Mouse (Mus musculus) CH12.LX (cell line): ENCODE results near the gene Rad9a. TPM values are rescaled to one million over a fixed set of nuclear protein-coding genes. Genes with fewer than 3 reads are reported as not detected.
A peak's percentile ranks its signal among the peaks of the same experiment; 100 is the strongest.

ENCODE experiments used
- DNase-seq: peaks from one replicate; pipeline ENCODE4 v3.0.0-alpha.2; 2013; ENCODE audit errors: extremely low read depth
- H3K27ac ChIP-seq: 2 replicates; pipeline ENCODE4 v1.5.1; 2012; ENCODE audit warnings: low read depth, mild to moderate bottlenecking, control low read depth, moderate library complexity; ENCODE audit not compliant: insufficient read depth
- H3K27me3 ChIP-seq: replicated peaks from 2 replicates; pipeline ENCODE3; 2012; ENCODE audit warnings: inconsistent platforms
- H3K36me3 ChIP-seq, 2 experiments: replicated peaks in 1 of 2; 2 replicates each; pipeline versions ENCODE3 to v1.6.1; 2012; ENCODE audit warnings: inconsistent platforms in 1 of 2, low read length in 1 of 2, mild to moderate bottlenecking in 1 of 2, mixed read lengths in 1 of 2, moderate library complexity in 1 of 2; ENCODE audit not compliant: control insufficient read depth in 1 of 2, insufficient read depth in 1 of 2
- H3K4me1 ChIP-seq, 2 experiments: 2 replicates each; pipeline ENCODE4 v1.6.1; 2012; ENCODE audit warnings: inconsistent platforms in 1 of 2, moderate library complexity in 1 of 2; ENCODE audit not compliant: insufficient read depth in 2 of 2, control insufficient read depth in 1 of 2
- H3K4me2 ChIP-seq: 2 replicates; pipeline ENCODE4 v1.6.1; 2012; ENCODE audit warnings: low read depth, mild to moderate bottlenecking, control low read depth; ENCODE audit not compliant: poor library complexity, insufficient read depth, severe bottlenecking
- H3K4me3 ChIP-seq, 3 experiments: fragments of 150-350 bp in 1 of 3; sonication (generic) in 1 of 3; replicated peaks in 1 of 3; 2 replicates each; pipeline versions ENCODE3 to v1.5.1; 2011 to 2012; ENCODE audit warnings: low read depth in 2 of 3, low read length in 2 of 3, mild to moderate bottlenecking in 2 of 3, moderate library complexity in 2 of 3, control low read depth in 1 of 3, improper control_type of control experiment in 1 of 3, inconsistent platforms in 1 of 3, mixed read lengths in 1 of 3; ENCODE audit not compliant: poor library complexity in 1 of 3
- H3K79me2 ChIP-seq: replicated peaks from 2 replicates; pipeline ENCODE4 v1.6.1; 2012; ENCODE audit warnings: mild to moderate bottlenecking, moderate library complexity; ENCODE audit not compliant: control insufficient read depth, poor library complexity, insufficient read depth, severe bottlenecking; ENCODE audit errors: extremely low read depth
- H3K9ac ChIP-seq: 2 replicates; pipeline ENCODE4 v1.6.1; 2012; ENCODE audit warnings: low read depth, mild to moderate bottlenecking, control low read depth, moderate library complexity; ENCODE audit not compliant: insufficient read depth
- H3K9me3 ChIP-seq: replicated peaks from 2 replicates; pipeline ENCODE3; 2012; ENCODE audit warnings: low read length, inconsistent platforms, mixed read lengths
- CHD1 ChIP-seq: IDR thresholded peaks from 2 replicates; pipeline ENCODE4 v1.6.1; 2012; ENCODE audit warnings: low read depth, low read length, improper control_type of control experiment, inconsistent platforms
- CHD2 ChIP-seq: IDR thresholded peaks from 2 replicates; pipeline ENCODE4 v1.6.1; 2011; ENCODE audit warnings: low read length, improper control_type of control experiment
- CTCF ChIP-seq, 2 experiments: IDR thresholded peaks in 1 of 2; conservative IDR thresholded peaks in 1 of 2; 2 replicates each; pipeline ENCODE4 v1.5.1; 2011 to 2012; ENCODE audit warnings: low read depth in 2 of 2, low read length in 2 of 2, improper control_type of control experiment in 1 of 2, inconsistent platforms in 1 of 2, mild to moderate bottlenecking in 1 of 2, moderate library complexity in 1 of 2
- ELF1 ChIP-seq: IDR thresholded peaks from 2 replicates; pipeline ENCODE4 v1.6.1; 2014; ENCODE audit warnings: low read depth, mild to moderate bottlenecking, inconsistent platforms, low read length, improper control_type of control experiment
- EP300 ChIP-seq: IDR thresholded peaks from 2 replicates; pipeline ENCODE4 v1.6.1; 2011; ENCODE audit warnings: low read length, improper control_type of control experiment
- GABPA ChIP-seq: IDR thresholded peaks from 2 replicates; pipeline ENCODE4 v1.6.1; 2012; ENCODE audit warnings: low read depth, low read length, improper control_type of control experiment, inconsistent platforms; ENCODE audit not compliant: insufficient replicate concordance
- HCFC1 ChIP-seq: IDR thresholded peaks from 2 replicates; pipeline ENCODE4 v1.6.1; 2012; ENCODE audit warnings: low read depth, mild to moderate bottlenecking, inconsistent platforms, low read length, improper control_type of control experiment
- IRF4 ChIP-seq: IDR thresholded peaks from 2 replicates; pipeline ENCODE4 v1.6.1; 2014; ENCODE audit warnings: low read depth, mild to moderate bottlenecking, inconsistent platforms, low read length, improper control_type of control experiment
- JUND ChIP-seq: conservative IDR thresholded peaks from 2 replicates; pipeline ENCODE4 v1.6.1; 2011; ENCODE audit warnings: low read depth, low read length, improper control_type of control experiment
- MEF2A ChIP-seq: IDR thresholded peaks from 2 replicates; pipeline ENCODE4 v1.6.1; 2014; ENCODE audit warnings: low read depth, mild to moderate bottlenecking, inconsistent platforms, low read length, improper control_type of control experiment, borderline replicate concordance
- MXI1 ChIP-seq: IDR thresholded peaks from 2 replicates; pipeline ENCODE4 v1.6.1; 2011; ENCODE audit warnings: mild to moderate bottlenecking, low read depth, low read length, improper control_type of control experiment
- MYC ChIP-seq: IDR thresholded peaks from 2 replicates; pipeline ENCODE4 v1.6.1; 2011; ENCODE audit warnings: low read depth, mild to moderate bottlenecking, improper control_type of control experiment, low read length
- NRF1 ChIP-seq: IDR thresholded peaks from 2 replicates; pipeline ENCODE4 v1.6.1; 2014; ENCODE audit warnings: low read depth, mild to moderate bottlenecking, inconsistent platforms, low read length, improper control_type of control experiment, moderate library complexity
- POLR2AphosphoS2 ChIP-seq: IDR thresholded peaks from 2 replicates; pipeline ENCODE4 v1.6.1; 2011; ENCODE audit warnings: low read depth, low read length, improper control_type of control experiment
- RAD21 ChIP-seq: IDR thresholded peaks from 2 replicates; pipeline ENCODE4 v1.6.1; 2011; ENCODE audit warnings: low read depth, mild to moderate bottlenecking, low read length, improper control_type of control experiment, moderate library complexity
- SIN3A ChIP-seq: IDR thresholded peaks from 2 replicates; pipeline ENCODE4 v1.6.1; 2012; ENCODE audit warnings: low read length, improper control_type of control experiment, inconsistent platforms
- SMC3 ChIP-seq: IDR thresholded peaks from 2 replicates; pipeline ENCODE4 v1.6.1; 2011; ENCODE audit warnings: low read depth, low read length, improper control_type of control experiment
- TCF12 ChIP-seq: IDR thresholded peaks from 2 replicates; pipeline ENCODE4 v1.6.1; 2014; ENCODE audit warnings: low read depth, mild to moderate bottlenecking, inconsistent platforms, low read length, improper control_type of control experiment
- UBTF ChIP-seq: IDR thresholded peaks from 2 replicates; pipeline ENCODE4 v1.6.1; 2012; ENCODE audit warnings: low read depth, mild to moderate bottlenecking, inconsistent platforms, low read length, improper control_type of control experiment, moderate library complexity
- USF1 ChIP-seq: IDR thresholded peaks from 2 replicates; pipeline ENCODE4 v1.6.1; 2014; ENCODE audit warnings: low read depth, mild to moderate bottlenecking, inconsistent platforms, low read length, improper control_type of control experiment
- USF2 ChIP-seq: conservative IDR thresholded peaks from 2 replicates; pipeline ENCODE4 v1.6.1; 2011; ENCODE audit warnings: low read depth, low read length, improper control_type of control experiment
- ZNF384 ChIP-seq: IDR thresholded peaks from 2 replicates; pipeline ENCODE4 v1.6.1; 2012; ENCODE audit warnings: low read depth, low read length, improper control_type of control experiment, inconsistent platforms
- dilution Hi-C: fragments of 300-500 bp; cut with MboI; formaldehyde crosslinking; loops from 2 replicates; pipeline ENCODE4 v1.14.3; 2020; ENCODE audit warnings: low sequenced_read_pairs; ENCODE audit not compliant: extremely low pct_unique_long_range_greater_than_20kb, extremely low pct_ligation_motif_present
- in situ Hi-C: fragments of 300-500 bp; cut with MboI; formaldehyde crosslinking; loops from 3 replicates; pipeline ENCODE4 v1.14.3; 2019; ENCODE audit warnings: low sequenced_read_pairs, low pct_ligation_motif_present, low pct_unique_long_range_greater_than_20kb, mixed read lengths
- polyA plus RNA-seq: library from polyadenylated mRNA; unstranded; fragments of >175 nt; gene quantifications from 2 replicates; pipeline ENCODE4 v1.2.1, GENCODE M21; 2012; ENCODE audit warnings: low read depth; ENCODE audit not compliant: insufficient read length
- total RNA-seq, 2 experiments: library from RNA; depleted of rRNA; stranded (reverse); fragments of 300-350 nt in 1 of 2; fragments of >200 nt in 1 of 2; gene quantifications; 2 replicates each; pipeline ENCODE4 v1.2.3; 2012 to 2014

Gene Rad9a
- total and polyA plus RNA-seq, 3 experiments = 14.3 to 20.5 (median 20.0) TPM

- H3K79me2 ChIP-seq = peaks cover 15% of the 10 kb centered on the region
- H3K4me1 ChIP-seq = peaks cover 43 to 75% of the 10 kb centered on the region in 2 experiments
- dilution Hi-C loops = no loop called here
These were observed 52.2 kb downstream of the Rad9a start for GRCm38 (mm10) chr19:4149283-4149682.

GRCm38 (mm10) chr19:4148819-4149218 is 52.6 kb downstream of the Rad9a start:
- dilution Hi-C loops (no loop called here), in situ Hi-C loops (no loop called here)
- H3K4me1 ChIP-seq = peaks cover 44 to 75% of the 10 kb centered on the region in 2 experiments
- peaks cover 15% of the 10 kb centered on the region for H3K79me2 ChIP-seq
- TF ChIP-seq USF1 (no peak), ELF1 (no peak), MYC (no peak), GABPA (no peak), POLR2AphosphoS2 (no peak), UBTF (no peak), MEF2A (no peak), IRF4 (no peak), TCF12 (no peak; the same call in 1 of the 2 replicates), CTCF (conservative IDR thresholded peaks at IDR 0.05 in 1 of 2, IDR thresholded peaks at IDR 0.05 in 1 of 2; ENCODE audit: low read depth in 2 of 2, low read length in 2 of 2) (no peak), ZNF384 (no peak), USF2 (no peak), CHD2 (no peak), SMC3 (no peak)
- peak overlapping the region; percentile 96 for H3K9ac ChIP-seq
- H3K27ac ChIP-seq = peak overlapping the region; percentile 84
- peak; percentile 31 for DNase-seq
- H3K9me3 ChIP-seq = peaks cover 5% of the 10 kb centered on the region
- no peaks in the 10 kb centered on the region for H3K27me3 ChIP-seq
- peaks cover 30 to 42% of the 10 kb centered on the region in 2 experiments for H3K36me3 ChIP-seq
- H3K4me2 ChIP-seq = peak overlapping the region; percentile 93
- peak overlapping the region; percentile 52 to 92 (median 77) for H3K4me3 ChIP-seq

More at GRCm38 (mm10) chr19:4149283-4149682, 52.2 kb downstream of the Rad9a start:
- no peak for DNase-seq
- Histone ChIP-seq H3K4me3 (peak overlapping the region; percentile 52 to 92 (median 77)), H3K9me3 (peaks cover 5% of the 10 kb centered on the region), H3K4me2 (peak overlapping the region; percentile 93), H3K9ac (peak overlapping the region; percentile 96), H3K27me3 (no peaks in the 10 kb centered on the region), H3K27ac (peak overlapping the region; percentile 84), H3K36me3 (peaks cover 30 to 47% of the 10 kb centered on the region in 2 experiments)
- in situ Hi-C loops = no loop called here
- no peak for TF ChIP-seq GABPA
- no peak for TF ChIP-seq CHD1
- TF ChIP-seq SIN3A = peak; percentile 33; the same call in 1 of the 2 replicates
- peak; percentile 44; the same call in 1 of the 2 replicates for TF ChIP-seq MXI1
- no peak for TF ChIP-seq MYC
- 0 out of 2 replicates have a peak, but pooled peaks have one; percentile 7 for TF ChIP-seq ELF1
- no peak for TF ChIP-seq JUND
- no peak for TF ChIP-seq RAD21
- no peak for TF ChIP-seq HCFC1
- 0 out of 2 replicates have a peak, but pooled peaks have one; percentile 20 for TF ChIP-seq POLR2AphosphoS2
- TF ChIP-seq EP300 = no peak
- no peak for TF ChIP-seq NRF1
